Mouse (Mus musculus) embryonic facial prominence, embryonic 13.5 days (tissue): ENCODE measurements around the gene Fam151b. TPM values are rescaled to one million over a fixed set of nuclear protein-coding genes. Genes with fewer than 3 reads are reported as not detected.

Experiments
- ATAC-seq: fragments of 200-750 bp; cut with Nextera tagmentation; 2 replicates; pipeline ENCODE4 v1.8.0; 2017; ENCODE audit warnings: low read depth; ENCODE audit not compliant: insufficient number of reproducible peaks, insufficient read depth, low FRiP score, low TSS enrichment
- H3K27ac ChIP-seq: fragments of 300-500 bp; sonication (generic); 2 replicates; pipeline ENCODE4 v1.5.1; 2015; ENCODE audit warnings: moderate library complexity, mild to moderate bottlenecking, inconsistent platforms
- H3K27me3 ChIP-seq: fragments of 300-500 bp; sonication (generic); 2 replicates; pipeline ENCODE4 v1.6.1; 2015; ENCODE audit warnings: mild to moderate bottlenecking, inconsistent platforms
- H3K36me3 ChIP-seq: fragments of 300-500 bp; sonication (generic); 2 replicates; pipeline ENCODE4 v1.6.1; 2015; ENCODE audit warnings: mild to moderate bottlenecking, inconsistent platforms
- H3K4me1 ChIP-seq: fragments of 300-500 bp; sonication (generic); 2 replicates; pipeline ENCODE4 v1.6.1; 2015; ENCODE audit warnings: inconsistent platforms
- H3K4me2 ChIP-seq: fragments of 300-500 bp; sonication (generic); 2 replicates; pipeline ENCODE4 v1.6.1; 2015; ENCODE audit warnings: moderate library complexity, mild to moderate bottlenecking, inconsistent platforms
- H3K4me3 ChIP-seq: fragments of 300-500 bp; sonication (generic); 2 replicates; pipeline ENCODE4 v1.5.1; 2015; ENCODE audit warnings: mild to moderate bottlenecking, inconsistent platforms
- H3K9ac ChIP-seq: fragments of 300-500 bp; sonication (generic); 2 replicates; pipeline ENCODE4 v1.6.1; 2015; ENCODE audit warnings: mild to moderate bottlenecking, inconsistent platforms
- H3K9me3 ChIP-seq: fragments of 300-500 bp; sonication (generic); 2 replicates; pipeline ENCODE4 v1.6.1; 2016; ENCODE audit warnings: inconsistent platforms
- WGBS: fragments of 180-500 bp; shearing (Covaris S2); methylation state at CpG from one replicate; pipeline ENCODE4 v1.1.7; 2015; ENCODE audit warnings: mixed read lengths; 5-methylcytosine and 5-hydroxymethylcytosine counted together
- polyA plus RNA-seq: library from polyadenylated mRNA; unstranded; fragments of >200 nt; fragmentation: Nextera tagmentation; extraction: Ambion mirVana; gene quantifications from 2 replicates; pipeline ENCODE4 v1.2.1, GENCODE M21; 2015

Gene Fam151b
- polyA plus RNA-seq = 0.18 and 0.52 TPM in 2 replicates

DNA sequence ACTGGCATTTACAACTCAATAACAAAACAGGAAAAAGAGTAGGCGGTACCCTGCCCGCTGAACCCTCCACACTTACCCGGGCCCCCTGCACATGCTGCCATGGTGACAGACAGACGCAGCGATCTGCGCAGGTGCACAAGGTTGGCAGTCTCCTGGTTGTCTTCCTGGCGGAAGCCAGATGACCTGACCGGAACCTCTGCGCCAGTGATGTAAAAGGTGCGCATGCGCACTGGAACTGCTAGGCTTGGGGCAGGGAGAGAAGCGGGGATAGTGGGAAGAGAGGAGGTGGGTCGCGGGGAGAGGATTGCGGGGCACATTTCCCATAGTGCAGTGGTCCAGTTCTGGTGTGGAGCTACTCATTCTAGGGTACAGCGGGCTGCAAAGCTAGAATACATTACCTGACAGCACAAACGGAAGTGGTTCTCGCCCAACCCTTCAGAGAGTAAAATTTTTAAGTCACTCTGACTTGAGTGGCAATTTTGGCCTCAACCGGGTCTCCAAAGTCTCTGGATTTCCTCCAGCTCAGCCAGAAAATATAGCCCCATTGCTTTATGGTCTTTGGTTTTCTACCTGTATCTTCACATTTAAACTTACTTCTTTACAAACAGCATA is at the start of gene Fam151b:
Fam151b (minus strand) TSS at position 164 of the 612 bp plus-strand sequence.
- no peaks in the 10 kb centered on the region for H3K27me3 ChIP-seq
- H3K9ac ChIP-seq = peak within 1 kb of the TSS; percentile 69
- H3K4me1 ChIP-seq = no peaks in the 10 kb centered on the region
- H3K36me3 ChIP-seq = peaks cover 12% of the 10 kb centered on the region; the same call in 1 of the 2 replicates
- H3K4me2 ChIP-seq = peak within 1 kb of the TSS; percentile 74
- H3K4me3 ChIP-seq = peak within 1 kb of the TSS; percentile 45
- peak; percentile 100 for ATAC-seq
- peak within 1 kb of the TSS; percentile 75; the same call in 1 of the 2 replicates for H3K27ac ChIP-seq
- 6% methylated on average over 19 of the region's 19 CpGs for WGBS
- no peaks in the 10 kb centered on the region for H3K9me3 ChIP-seq

DNA sequence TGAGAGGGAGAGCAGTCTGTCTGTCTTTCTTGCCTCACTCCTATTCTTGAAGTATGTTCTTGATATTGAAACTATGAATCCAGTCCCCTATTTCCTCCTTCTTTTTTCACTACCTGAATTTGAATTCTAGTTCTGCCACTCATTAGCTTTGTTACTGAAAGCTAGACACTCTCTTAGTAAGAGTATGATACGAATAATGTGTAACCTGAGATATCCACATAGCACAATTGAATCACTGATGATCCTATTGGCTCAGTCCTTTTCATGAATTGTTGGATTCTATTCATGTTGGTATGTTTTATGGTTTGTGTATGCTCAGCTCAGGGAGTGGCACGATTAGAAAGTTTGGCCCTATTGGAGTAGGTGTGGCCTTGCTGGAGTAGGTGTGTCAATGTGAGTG is 48.4 kb upstream of the Fam151b start:
- Histone ChIP-seq H3K9me3 (no peaks in the 10 kb centered on the region), H3K4me1 (peaks cover 8% of the 10 kb centered on the region), H3K4me3 (no peak overlapping the region), H3K27me3 (no peaks in the 10 kb centered on the region), H3K4me2 (no peak overlapping the region), H3K9ac (no peak overlapping the region), H3K27ac (no peak overlapping the region), H3K36me3 (no peaks in the 10 kb centered on the region)
- no peak for ATAC-seq
- WGBS = 76% methylated on average over 2 of the region's 2 CpGs

DNA sequence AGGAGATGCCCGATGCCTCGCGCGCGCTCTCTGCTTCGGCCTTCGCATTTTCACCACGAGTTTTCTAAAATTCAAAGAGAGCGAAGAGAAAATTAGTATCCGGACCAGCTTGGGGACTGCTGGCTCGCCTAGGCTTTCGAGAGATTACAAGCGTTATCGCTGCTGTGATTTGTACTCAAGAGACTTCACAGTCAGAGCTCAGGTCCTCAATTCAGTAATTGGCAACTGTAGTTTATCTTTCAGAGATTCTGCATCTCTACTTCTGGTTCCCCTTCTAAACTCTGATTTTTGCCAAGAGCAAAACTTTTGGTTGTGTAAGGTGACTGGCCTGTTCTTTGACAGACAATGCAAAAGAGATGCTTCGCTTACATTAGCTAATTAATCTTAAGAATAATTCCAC is 47.4 kb upstream of the Fam151b start:
- 4% methylated on average over 15 of the region's 15 CpGs for WGBS
- Histone ChIP-seq H3K9ac (peak overlapping the region; percentile 90), H3K36me3 (no peaks in the 10 kb centered on the region), H3K4me3 (peak overlapping the region; percentile 77), H3K9me3 (no peaks in the 10 kb centered on the region), H3K4me1 (peaks cover 8% of the 10 kb centered on the region), H3K27ac (peak overlapping the region; percentile 94), H3K27me3 (no peaks in the 10 kb centered on the region), H3K4me2 (peak overlapping the region; percentile 64)
- ATAC-seq = no peak

DNA sequence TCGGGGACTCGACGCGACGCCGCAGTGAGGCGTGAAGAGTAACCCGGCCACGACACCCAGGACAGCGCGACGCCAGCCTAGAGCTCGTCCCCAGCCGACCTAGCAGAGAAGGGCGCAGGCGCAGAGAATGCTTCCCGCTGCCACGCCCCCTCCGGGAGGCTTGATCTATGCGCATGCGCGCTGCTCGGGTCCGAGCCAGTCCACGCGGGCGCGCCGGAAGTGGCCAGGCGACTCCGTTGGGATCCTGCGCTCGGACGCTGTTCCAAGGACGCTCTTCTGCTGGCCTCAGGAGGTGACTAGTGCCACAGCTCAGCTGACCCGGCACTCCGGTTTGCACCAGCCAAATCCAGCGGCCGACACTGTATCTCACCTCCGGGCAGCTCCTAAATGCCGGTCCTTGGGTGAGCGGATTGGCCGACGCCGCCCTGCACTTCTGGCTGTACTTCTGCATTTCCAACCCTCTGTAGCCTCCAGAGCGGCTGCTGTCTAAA is 47.0 kb upstream of the Fam151b start, which contains the start of gene Zfyve16:
Zfyve16 (minus strand) TSS at position 148 of the 491 bp plus-strand sequence.
- peak; percentile 94 for ATAC-seq
- no peaks in the 10 kb centered on the region for H3K36me3 ChIP-seq
- no peaks in the 10 kb centered on the region for H3K27me3 ChIP-seq
- no peaks in the 10 kb centered on the region for H3K9me3 ChIP-seq
- peak within 1 kb of the TSS; percentile 77 for H3K4me3 ChIP-seq
- H3K4me2 ChIP-seq = peak within 1 kb of the TSS; percentile 64
- peaks cover 8% of the 10 kb centered on the region for H3K4me1 ChIP-seq
- under 1% methylated on average over 46 of the region's 46 CpGs for WGBS
- peak within 1 kb of the TSS; percentile 94 for H3K27ac ChIP-seq
- H3K9ac ChIP-seq = peak within 1 kb of the TSS; percentile 90

- WGBS = 2% methylated on average over 44 of the region's 47 CpGs
- no peaks in the 10 kb centered on the region for H3K9me3 ChIP-seq
- H3K4me1 ChIP-seq = peaks cover 8% of the 10 kb centered on the region
- no peaks in the 10 kb centered on the region for H3K27me3 ChIP-seq
- peak overlapping the region; percentile 94 for H3K27ac ChIP-seq
- peak overlapping the region; percentile 90 for H3K9ac ChIP-seq
- peak overlapping the region; percentile 64 for H3K4me2 ChIP-seq
- ATAC-seq = peak; percentile 88
- H3K36me3 ChIP-seq = no peaks in the 10 kb centered on the region
- H3K4me3 ChIP-seq = peak overlapping the region; percentile 77
These were observed 46.3 kb upstream of the Fam151b start for GRCm38 (mm10) chr13:92529828-92530720.

GRCm38 (mm10) chr13:92523178-92523813 is 39.5 kb upstream of the Fam151b start:
- no peak overlapping the region for H3K27ac ChIP-seq
- no peak for ATAC-seq
- H3K4me1 ChIP-seq = no peaks in the 10 kb centered on the region
- peaks cover 43% of the 10 kb centered on the region for H3K36me3 ChIP-seq
- H3K4me2 ChIP-seq = no peak overlapping the region
- 91% methylated on average over 5 of the region's 5 CpGs for WGBS
- no peak overlapping the region for H3K9ac ChIP-seq
- H3K27me3 ChIP-seq = no peaks in the 10 kb centered on the region
- H3K9me3 ChIP-seq = no peaks in the 10 kb centered on the region
- no peak overlapping the region for H3K4me3 ChIP-seq

DNA sequence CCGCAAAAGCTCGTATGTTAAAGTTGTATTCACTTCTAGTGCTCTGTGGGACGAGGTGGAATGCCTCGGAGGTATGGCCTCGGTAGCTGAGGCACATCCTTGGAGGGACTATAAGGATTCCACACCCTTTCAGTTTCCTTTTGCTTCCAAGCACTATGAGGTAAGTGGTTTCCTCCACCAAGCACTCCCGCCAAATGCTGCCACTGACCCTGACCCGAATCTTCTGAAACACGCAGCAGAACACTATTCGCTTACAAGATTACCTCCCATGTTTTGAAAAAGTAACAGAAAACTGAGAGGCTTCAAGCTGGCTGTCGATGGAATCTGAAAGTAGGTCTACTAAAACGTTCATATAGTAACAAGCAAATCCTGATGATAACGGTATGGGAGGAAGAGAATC is 21.1 kb upstream of the Fam151b start:
- Histone ChIP-seq H3K27ac (no peak overlapping the region), H3K4me1 (no peaks in the 10 kb centered on the region), H3K4me2 (no peak overlapping the region), H3K4me3 (no peak overlapping the region), H3K9me3 (no peaks in the 10 kb centered on the region), H3K27me3 (no peaks in the 10 kb centered on the region), H3K9ac (no peak overlapping the region), H3K36me3 (peaks cover 56% of the 10 kb centered on the region)
- WGBS = 84% methylated on average over 12 of the region's 12 CpGs
- ATAC-seq = no peak

DNA sequence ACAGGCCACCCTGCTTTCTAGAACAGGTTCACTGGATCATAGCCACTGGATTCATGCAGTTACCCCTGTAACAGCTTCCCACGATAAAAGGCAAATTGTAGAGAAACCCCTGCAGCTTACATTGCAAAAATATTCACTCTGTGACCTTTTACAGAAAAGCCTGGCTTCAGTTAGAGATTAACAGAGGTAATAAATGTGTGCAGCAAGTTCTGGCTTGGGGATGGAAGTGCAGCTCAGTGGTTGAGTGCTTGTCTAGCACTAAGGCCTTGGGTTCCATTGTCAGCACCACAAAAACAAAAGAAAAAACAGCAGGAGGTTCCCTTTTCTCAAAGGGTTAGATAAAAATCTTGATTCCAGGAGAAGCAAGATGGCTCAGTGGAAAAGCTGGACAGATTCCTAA is 8.1 kb upstream of the Fam151b start:
- no peaks in the 10 kb centered on the region for H3K9me3 ChIP-seq
- peaks cover 40% of the 10 kb centered on the region for H3K36me3 ChIP-seq
- ATAC-seq = no peak
- no peak overlapping the region for H3K27ac ChIP-seq
- no peaks in the 10 kb centered on the region for H3K27me3 ChIP-seq
- no peak overlapping the region for H3K4me3 ChIP-seq
- 0 out of 2 replicates have a peak, but pooled peaks cover 4% of the 10 kb centered on the region for H3K4me1 ChIP-seq
- WGBS = 93% methylated on average over 1 of the region's 1 CpGs
- H3K9ac ChIP-seq = no peak overlapping the region
- no peak overlapping the region for H3K4me2 ChIP-seq

GRCm38 (mm10) chr13:92490817-92491216 is 7.0 kb upstream of the Fam151b start:
- no peak overlapping the region for H3K27ac ChIP-seq
- H3K9me3 ChIP-seq = no peaks in the 10 kb centered on the region
- WGBS = 72% methylated on average over 4 of the region's 4 CpGs
- no peaks in the 10 kb centered on the region for H3K27me3 ChIP-seq
- H3K4me2 ChIP-seq = no peak overlapping the region
- H3K36me3 ChIP-seq = peaks cover 44% of the 10 kb centered on the region
- 0 out of 2 replicates have a peak, but pooled peaks cover 4% of the 10 kb centered on the region for H3K4me1 ChIP-seq
- no peak overlapping the region for H3K9ac ChIP-seq
- H3K4me3 ChIP-seq = no peak overlapping the region
- no peak for ATAC-seq

DNA sequence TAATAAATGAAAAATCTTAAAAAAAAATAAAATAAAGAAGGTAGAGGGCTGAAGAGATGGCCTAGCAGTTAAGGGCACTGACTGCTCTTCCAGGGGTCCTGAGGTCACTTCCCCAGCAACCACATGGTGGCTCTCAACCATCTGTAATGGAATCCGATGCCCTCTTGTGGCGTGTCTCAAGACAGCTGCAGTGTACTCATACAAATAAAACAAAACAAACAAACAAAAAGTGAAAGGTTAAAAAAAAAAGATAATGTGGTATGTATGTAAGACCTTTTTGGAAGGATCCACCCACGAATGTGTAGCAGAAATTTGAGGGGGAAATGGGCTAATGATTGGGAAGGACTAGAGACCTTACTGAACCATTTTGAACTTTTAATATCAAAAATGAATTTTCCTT is 467 bp downstream of the Fam151b start:
- no peaks in the 10 kb centered on the region for H3K4me1 ChIP-seq
- H3K36me3 ChIP-seq = peaks cover 12% of the 10 kb centered on the region; the same call in 1 of the 2 replicates
- no peaks in the 10 kb centered on the region for H3K27me3 ChIP-seq
- H3K9me3 ChIP-seq = no peaks in the 10 kb centered on the region
- peak overlapping the region; percentile 74 for H3K4me2 ChIP-seq
- H3K27ac ChIP-seq = 0 out of 2 replicates have a peak overlapping the region, but pooled peaks have one; percentile 75
- no peak for ATAC-seq
- H3K4me3 ChIP-seq = peak overlapping the region; percentile 45
- WGBS = 5% methylated on average over 3 of the region's 3 CpGs
- peak overlapping the region; percentile 69 for H3K9ac ChIP-seq

DNA sequence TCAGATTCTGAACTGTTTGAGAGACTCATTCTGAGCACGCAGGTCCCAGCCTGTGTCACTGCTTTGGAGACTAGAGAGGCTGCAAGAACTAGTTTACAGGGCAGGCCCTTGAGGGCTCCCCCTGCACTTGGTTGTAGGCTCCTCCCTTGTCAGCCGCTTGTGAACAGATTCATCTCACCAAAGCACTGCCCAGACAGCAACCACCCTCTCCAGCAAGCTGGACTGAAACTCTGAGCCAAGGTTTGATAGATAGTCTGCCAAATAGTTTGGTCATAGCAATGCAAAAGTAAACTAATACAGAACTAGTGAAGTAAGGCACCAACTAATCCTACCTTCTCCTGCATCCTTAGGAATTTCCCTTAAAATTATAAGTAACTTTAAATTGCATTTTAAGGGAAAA is 13.7 kb downstream of the Fam151b start:
- no peaks in the 10 kb centered on the region for H3K9me3 ChIP-seq
- H3K4me3 ChIP-seq = no peak overlapping the region
- no peak for ATAC-seq
- H3K36me3 ChIP-seq = peaks cover 12% of the 10 kb centered on the region
- no peaks in the 10 kb centered on the region for H3K27me3 ChIP-seq
- no peak overlapping the region for H3K27ac ChIP-seq
- H3K9ac ChIP-seq = no peak overlapping the region
- no peaks in the 10 kb centered on the region for H3K4me1 ChIP-seq
- H3K4me2 ChIP-seq = no peak overlapping the region
- 65% methylated on average over 2 of the region's 2 CpGs for WGBS
